Mouse (Mus musculus): ENCODE measurements around the gene Fezf2.

Gene Fezf2

GRCm38 (mm10) chr14:12348089-12348488 lies at the start of gene Fezf2:
Gene Fezf2, minus strand, starts transcription at chr14:12348189.
- CTCF ChIA-PET: interaction anchor here in 1 of 4 experiments (0.6 kb wide), 1 partner anchor 50 kb away, joined by 3 read pairs; no protein-coding TSS in a partner anchor
- POLR2A ChIA-PET: no interaction called here

DNA sequence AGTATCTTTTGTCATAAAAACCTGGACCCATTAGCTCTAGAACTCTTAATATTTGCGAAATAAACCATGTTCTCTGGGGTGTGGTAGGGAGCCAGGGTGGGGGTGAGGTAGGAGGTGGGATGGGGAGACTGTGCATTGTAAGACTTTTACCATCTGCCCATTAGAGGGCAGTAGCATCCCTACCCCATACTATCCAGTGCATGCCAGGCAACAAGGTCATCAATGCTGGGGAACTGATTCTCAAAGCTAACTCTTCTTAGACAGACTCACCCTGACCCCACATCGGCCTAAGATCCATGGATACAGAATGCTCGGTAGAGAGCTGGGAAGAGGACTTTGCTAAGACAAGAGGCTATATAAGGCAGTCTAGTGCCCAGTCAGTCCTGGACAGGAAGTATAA lies 49.6 kb upstream of the Fezf2 start:
- POLR2A ChIA-PET: interaction anchor here in 1 of 4 experiments (0.6 kb wide), 1 partner anchor 29 kb away, joined by 3 read pairs; no protein-coding TSS in a partner anchor
- CTCF ChIA-PET: interaction anchor here in 3 of 4 experiments (0.6 to 0.9 kb wide), 5 partner anchors 19 to 663 kb away, joined by 3 to 5 read pairs (median 4); partner anchors contain the start of genes 3830406C13Rik (in 1 of the 3) and Fezf2 (in 1 of the 3)

GRCm38 (mm10) chr14:12394318-12394717 lies 46.3 kb upstream of the Fezf2 start:
- POLR2A ChIA-PET: interaction anchor here in 1 of 4 experiments (0.9 kb wide), 1 partner anchor 110 kb away, joined by 4 read pairs; the partner anchor contains the start of genes 3830406C13Rik and Gm49355
- CTCF ChIA-PET: no interaction called here

DNA sequence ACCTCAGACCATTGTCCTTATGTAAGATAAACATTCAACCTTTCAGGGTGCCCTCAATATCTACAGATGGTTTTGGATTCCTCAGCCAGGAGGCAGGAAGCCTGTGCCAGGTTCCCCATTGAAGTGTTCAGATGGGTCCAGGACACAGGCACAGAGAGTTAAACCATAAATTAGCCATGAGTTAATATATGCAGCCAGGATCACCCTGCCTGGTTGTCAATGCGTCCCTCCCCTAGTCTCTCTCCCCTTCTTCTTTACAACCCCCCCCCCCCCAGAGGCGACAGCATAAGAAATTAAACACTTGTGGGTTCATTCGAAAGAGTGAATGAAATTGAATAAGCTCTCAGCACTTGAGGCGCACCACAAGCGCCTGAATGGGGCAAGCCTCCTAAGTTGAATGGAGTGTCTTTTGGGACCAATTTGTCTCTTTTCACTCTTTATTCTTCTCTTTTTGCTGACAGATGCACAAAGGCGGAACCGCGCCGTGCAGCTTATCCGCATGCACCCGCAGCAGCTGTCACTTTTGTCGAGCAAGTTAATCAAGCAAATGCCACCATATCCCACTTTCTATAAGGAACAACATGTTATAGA lies 45.4 kb upstream of the Fezf2 start:
- ChIA-PET CTCF (interaction anchor here in 2 of 4 experiments (0.6 to 0.7 kb wide), 3 partner anchors 42 to 687 kb away, joined by 8 to 15 read pairs (median 11); no protein-coding TSS in a partner anchor), POLR2A (no interaction called here)

- POLR2A ChIA-PET: interaction anchor here in 1 of 4 experiments (1.2 kb wide), 1 partner anchor 8 kb away, joined by 3 read pairs; no protein-coding TSS in a partner anchor
- CTCF ChIA-PET: no interaction called here
These were observed 43.2 kb upstream of the Fezf2 start for GRCm38 (mm10) chr14:12391167-12391566.

DNA sequence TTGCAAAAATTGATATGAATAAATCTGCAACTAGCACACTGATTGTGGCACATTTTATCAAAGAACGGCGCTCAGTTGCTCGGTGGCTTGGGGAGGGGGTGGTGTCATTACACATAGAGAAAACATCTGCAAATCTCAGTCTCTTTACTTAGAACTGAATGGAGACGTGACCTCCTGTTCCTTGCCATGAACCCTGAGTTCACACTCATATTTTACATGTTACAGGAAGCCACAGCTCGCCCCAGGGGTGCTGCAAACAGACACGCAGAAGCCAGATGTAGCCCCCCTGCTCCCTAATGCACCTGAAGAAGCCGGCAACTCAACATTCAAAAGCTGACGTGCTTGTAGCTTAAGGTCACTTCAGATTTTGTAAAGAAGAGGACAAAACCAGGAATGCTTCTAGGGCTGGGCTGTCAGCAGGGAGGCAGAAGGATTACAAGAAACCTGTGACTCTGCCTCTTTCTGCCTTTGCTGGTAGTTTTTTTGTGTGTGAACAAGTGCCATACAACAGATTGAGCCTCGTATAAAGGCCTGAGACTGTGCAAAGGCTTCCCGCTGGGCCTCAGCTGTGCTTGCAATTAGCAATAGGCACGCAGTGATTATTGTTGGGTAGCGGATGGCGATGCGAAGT lies 40.9 kb upstream of the Fezf2 start:
- ChIA-PET CTCF (no interaction called here), POLR2A (interaction anchor here in 1 of 4 experiments (0.7 to 1.1 kb wide), 4 partner anchors 9 to 47 kb away, joined by 3 read pairs; no protein-coding TSS in a partner anchor)

GRCm38 (mm10) chr14:12388192-12388795 lies 40.3 kb upstream of the Fezf2 start:
- CTCF ChIA-PET: no interaction called here
- POLR2A ChIA-PET: interaction anchor here in 1 of 4 experiments (1.1 kb wide), 1 partner anchor 46 kb away, joined by 3 read pairs; no protein-coding TSS in a partner anchor

GRCm38 (mm10) chr14:12387176-12387575 lies 39.2 kb upstream of the Fezf2 start:
- ChIA-PET POLR2A (no interaction called here), CTCF (no interaction called here)

DNA sequence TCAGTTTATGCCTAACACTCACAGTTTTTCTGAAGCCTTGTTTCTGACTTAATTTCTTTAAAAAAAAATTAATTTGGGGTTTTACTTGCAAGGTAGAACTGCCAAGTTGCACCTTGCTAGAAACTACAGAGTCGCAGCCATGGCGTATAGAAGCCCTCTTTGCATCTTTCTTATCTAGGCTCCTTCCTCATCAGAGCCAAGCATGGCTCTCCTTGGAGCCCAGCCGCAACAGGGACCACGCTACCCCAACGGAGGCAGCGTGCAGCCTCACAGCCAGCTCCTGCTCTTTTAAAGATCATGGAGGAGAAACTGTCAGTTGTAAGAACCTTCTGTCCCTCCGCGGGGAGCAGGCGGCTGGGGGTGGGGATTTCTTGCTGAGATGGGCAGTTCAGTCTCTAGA lies 29.9 kb upstream of the Fezf2 start:
- CTCF ChIA-PET: interaction anchor here in 1 of 4 experiments (1.0 kb wide), 1 partner anchor 20 kb away, joined by 5 read pairs; no protein-coding TSS in a partner anchor
- POLR2A ChIA-PET: interaction anchor here in 1 of 4 experiments (1.0 kb wide), 1 partner anchor 32 kb away, joined by 4 read pairs; no protein-coding TSS in a partner anchor

- POLR2A ChIA-PET: no interaction called here
- CTCF ChIA-PET: no interaction called here
These were observed 29.3 kb upstream of the Fezf2 start for GRCm38 (mm10) chr14:12377289-12377688.

GRCm38 (mm10) chr14:12375451-12375850 lies 27.5 kb upstream of the Fezf2 start:
- POLR2A ChIA-PET: interaction anchor here in 1 of 4 experiments (1.1 kb wide), 1 partner anchor 14 kb away, joined by 3 read pairs; no protein-coding TSS in a partner anchor
- CTCF ChIA-PET: interaction anchor here in 1 of 4 experiments (0.6 kb wide), 1 partner anchor 185 kb away, joined by 3 read pairs; no protein-coding TSS in a partner anchor

GRCm38 (mm10) chr14:12350271-12350916 lies 2.4 kb upstream of the Fezf2 start:
- ChIA-PET CTCF (interaction anchor here in 1 of 4 experiments (0.5 kb wide), 1 partner anchor 96 kb away, joined by 3 read pairs; no protein-coding TSS in a partner anchor), POLR2A (interaction anchor here in 1 of 4 experiments (1.4 kb wide), 1 partner anchor 9 kb away, joined by 3 read pairs; no protein-coding TSS in a partner anchor)

DNA sequence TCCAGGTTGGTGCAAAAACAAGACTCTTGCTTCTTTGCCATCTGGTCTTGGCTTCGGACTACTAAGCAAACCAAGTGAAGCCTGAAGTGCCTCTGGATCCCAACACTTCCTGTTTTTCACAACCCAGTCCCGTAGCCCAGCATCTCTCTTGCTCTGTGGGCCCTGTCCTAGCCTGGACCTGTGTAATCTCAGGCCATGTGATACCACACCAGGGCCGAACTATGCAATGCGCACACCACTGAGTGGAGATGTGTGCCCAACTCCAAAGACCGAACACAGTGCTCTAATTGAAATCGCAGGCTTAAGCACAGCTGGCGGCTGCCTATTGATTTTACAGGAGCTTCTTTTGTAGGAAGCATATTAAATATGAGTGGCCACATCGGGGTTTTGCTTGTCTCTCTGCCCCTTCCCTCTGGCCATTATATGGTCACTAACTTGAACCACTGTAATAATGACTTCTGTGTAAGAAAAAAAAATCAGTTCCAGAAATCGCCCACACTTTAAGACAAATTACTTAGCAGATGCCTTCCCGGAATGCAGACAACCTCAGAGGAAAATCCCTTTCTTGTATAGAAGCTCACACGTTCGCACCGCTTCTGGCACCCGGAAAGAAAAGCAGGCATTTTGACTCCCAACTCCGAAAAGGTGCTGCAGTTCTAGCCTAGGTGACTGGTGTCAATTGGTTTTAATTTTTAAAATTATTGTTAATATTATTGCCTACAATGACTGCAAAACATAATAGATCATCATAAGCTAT lies 1.5 kb upstream of the Fezf2 start:
- POLR2A ChIA-PET: interaction anchor here in 1 of 4 experiments (0.7 kb wide), 1 partner anchor 202 kb away, joined by 3 read pairs; no protein-coding TSS in a partner anchor
- CTCF ChIA-PET: interaction anchor here in 1 of 4 experiments (0.5 kb wide), 1 partner anchor 95 kb away, joined by 3 read pairs; no protein-coding TSS in a partner anchor

- ChIA-PET CTCF (interaction anchor here in 3 of 4 experiments (0.5 to 0.7 kb wide), 3 partner anchors 9 to 206 kb away, joined by 3 to 4 read pairs (median 3); no protein-coding TSS in a partner anchor), POLR2A (interaction anchor here (0.6 to 1.7 kb wide), 7 partner anchors 9 to 830 kb away, joined by 3 to 10 read pairs (median 3); no protein-coding TSS in a partner anchor)
These were observed 956 bp downstream of the Fezf2 start for GRCm38 (mm10) chr14:12346865-12347600.

GRCm38 (mm10) chr14:12346011-12346864 lies 1.8 kb downstream of the Fezf2 start:
- ChIA-PET CTCF (interaction anchor here in 2 of 4 experiments (0.5 to 0.7 kb wide), 2 partner anchors 52 to 206 kb away, joined by 3 to 4 read pairs; no protein-coding TSS in a partner anchor), POLR2A (interaction anchor here (0.6 to 1.7 kb wide), 8 partner anchors 8 to 830 kb away, joined by 3 to 10 read pairs (median 3); no protein-coding TSS in a partner anchor)

Data from embryonic stem cell, embryonic (primary cell).